Mouse (Mus musculus): ENCODE results near the gene Aup1.

DNA sequence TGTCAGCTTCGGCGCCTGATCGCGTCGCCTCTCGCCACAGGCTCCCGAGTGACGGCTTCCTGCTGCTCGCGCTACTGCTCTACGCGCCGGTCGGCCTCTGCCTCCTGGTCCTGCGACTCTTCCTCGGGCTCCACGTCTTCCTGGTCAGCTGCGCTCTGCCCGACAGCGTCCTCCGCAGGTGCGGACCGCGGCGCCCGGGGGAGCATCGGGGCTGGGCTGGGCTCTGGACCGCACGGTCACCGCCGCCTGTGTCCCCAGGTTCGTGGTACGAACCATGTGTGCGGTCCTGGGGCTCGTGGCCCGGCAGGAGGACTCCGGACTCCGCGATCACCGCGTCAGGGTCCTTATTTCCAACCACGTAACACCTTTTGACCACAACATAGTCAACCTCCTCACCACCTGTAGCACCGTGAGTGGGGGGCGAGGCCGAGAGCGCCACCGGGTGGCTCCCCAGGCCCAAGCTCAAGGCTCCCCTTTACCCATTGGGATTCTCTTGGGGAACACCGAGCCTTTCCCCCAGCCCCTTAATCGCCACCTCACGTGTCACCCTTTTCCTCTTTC is 630 bp downstream of the Aup1 start, which contains the start of gene Htra2:
- TF ChIP-seq CTCF (IDR thresholded peaks at IDR 0.05; ENCODE audit: extremely low read depth, insufficient read depth, insufficient read length, insufficient replicate concordance), result 0 out of 2 replicates have a peak, but pooled peaks have one; percentile 42
- TF ChIP-seq POLR2A (IDR thresholded peaks at IDR 0.05; ENCODE audit: low read depth, low read length), result no peak
